In the genomic region with DNA sequence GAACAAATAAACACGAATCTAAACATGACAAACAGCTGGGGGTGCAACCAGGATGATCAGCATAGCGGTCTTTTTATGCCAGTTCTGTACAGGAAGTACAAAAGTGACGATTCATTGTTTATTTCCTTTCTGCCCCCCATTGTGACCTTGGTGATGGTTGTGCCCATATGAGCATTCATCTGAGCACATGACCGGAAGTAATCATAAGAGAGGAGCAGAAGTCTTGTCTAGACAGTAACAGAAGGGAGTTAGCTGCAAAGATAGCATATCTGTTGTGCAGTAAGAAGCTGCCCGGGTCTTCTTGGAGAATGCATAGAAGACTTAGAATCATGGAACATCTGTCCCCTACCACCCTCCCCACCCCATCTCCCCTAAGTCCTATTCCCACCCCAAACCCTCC, we compare ENCODE assay signal across 18 mouse cellular contexts. TPM values are rescaled to one million over a fixed set of nuclear protein-coding genes. Genes with fewer than 3 reads are reported as not detected.
DNase-seq lines count a peak whose midpoint lies in the region; ATAC-seq and TF ChIP-seq lines count a peak whose summit lies in the region.
"Had no signal": no experiment of that assay in that cellular context is flagged by ENCODE, and none has a peak within 500 bp of the region (broad histone marks: within the 10 kb centered on the region; RNA-seq: fewer than 3 reads in every experiment).

No protein-coding gene starts in this region.

- no peaks in the 10 kb centered on the region for H3K9me3 ChIP-seq in lung, postnatal 0 days (ENCODE audit: low read length)
- no peaks in the 10 kb centered on the region for H3K9me3 ChIP-seq in hindbrain, embryonic 12.5 days (replicated peaks)
- H3K9me3 ChIP-seq: forebrain, embryonic 10.5 days; lung, embryonic 15.5 days; neural tube, embryonic 13.5 days had no signal

- no peak overlapping the region for H3K4me2 ChIP-seq in lung, postnatal 0 days (replicated peaks; ENCODE audit: low read depth, low read length)
- H3K4me2 ChIP-seq in hindbrain, embryonic 12.5 days (replicated peaks), result no peak overlapping the region
- H3K4me2 ChIP-seq: lung, embryonic 15.5 days; neural tube, embryonic 13.5 days had no signal

- H3K36me3 ChIP-seq in lung, postnatal 0 days (ENCODE audit: insufficient read depth, low read length), result peaks cover 33% of the 10 kb centered on the region; the same call in 1 of the 2 replicates
- peaks cover 47% of the 10 kb centered on the region for H3K36me3 ChIP-seq in hindbrain, embryonic 12.5 days

- no peak for TF ChIP-seq EP300 in lung, postnatal 0 days (IDR thresholded peaks at IDR 0.05)

- ATAC-seq in lung, postnatal 0 days, result no peak; the same call in 1 of the 2 replicates
- peak; percentile 85 for ATAC-seq in CD4-positive, CD25-positive, alpha-beta regulatory T cell, adult 4 months
- peak; percentile 27 to 32; a peak in 1 of 4 replicates for ATAC-seq in hematopoietic stem cell, adult 5-6 weeks (replicated peaks in 1 of 2; ENCODE audit: insufficient read depth in 1 of 2, low FRiP score in 2 of 2, low TSS enrichment in 1 of 2, low read depth in 1 of 2, poor library complexity in 2 of 2, severe bottlenecking in 2 of 2)
- peak; percentile 68 for ATAC-seq in megakaryocyte-erythroid progenitor cell, adult 5-6 weeks (replicated peaks; ENCODE audit: low FRiP score, low TSS enrichment, poor library complexity, severe bottlenecking)
- no peak for ATAC-seq in hindbrain, embryonic 12.5 days (ENCODE audit: low FRiP score)

- TF ChIP-seq CTCF in lung, postnatal 0 days (IDR thresholded peaks at IDR 0.05), result no peak

- no peak overlapping the region for H3K27ac ChIP-seq in lung, postnatal 0 days (ENCODE audit: low read length)
- H3K27ac ChIP-seq in hindbrain, embryonic 12.5 days, result no peak overlapping the region
- H3K27ac ChIP-seq: forebrain, embryonic 10.5 days; lung, embryonic 15.5 days; neural tube, embryonic 13.5 days had no signal

- peak; percentile 3 for DNase-seq in lung, postnatal 36 days
- no peak for DNase-seq in lung, postnatal 0 days (ENCODE audit: low spot score)
- DNase-seq in adrenal gland, postnatal 25 days, result no peak
- no peak for DNase-seq in testis, postnatal 10 days (ENCODE audit: low spot score)
- DNase-seq: cerebellum, adult 9-11 months; heart, adult 18-20 months; heart, postnatal 14 days; kidney, adult 2 months; layer of hippocampus, adult 9-11 months; midbrain, embryonic 14.5 days had no signal

- H3K27me3 ChIP-seq in lung, postnatal 0 days (replicated peaks; ENCODE audit: insufficient read depth, low read length), result no peaks in the 10 kb centered on the region
- no peaks in the 10 kb centered on the region for H3K27me3 ChIP-seq in hindbrain, embryonic 12.5 days
- H3K27me3 ChIP-seq: lung, embryonic 15.5 days; neural tube, embryonic 13.5 days had no signal

- H3K4me1 ChIP-seq in lung, postnatal 0 days (ENCODE audit: insufficient read depth, low read depth, low read length), result no peaks in the 10 kb centered on the region
- H3K4me1 ChIP-seq in hindbrain, embryonic 12.5 days, result no peaks in the 10 kb centered on the region; the same call in 1 of the 2 replicates
- H3K4me1 ChIP-seq: lung, embryonic 15.5 days; neural tube, embryonic 13.5 days had no signal

- H3K9ac ChIP-seq in lung, postnatal 0 days (replicated peaks; ENCODE audit: low read depth), result no peak overlapping the region
- no peak overlapping the region for H3K9ac ChIP-seq in hindbrain, embryonic 12.5 days
- H3K9ac ChIP-seq: lung, embryonic 15.5 days; neural tube, embryonic 13.5 days had no signal

- WGBS in lung, postnatal 0 days, result 61% methylated on average over 5 of the region's 5 CpGs
- WGBS in hindbrain, embryonic 12.5 days, result 86% methylated on average over 5 of the region's 5 CpGs

- no peak overlapping the region for H3K4me3 ChIP-seq in lung, postnatal 0 days (ENCODE audit: low read depth, low read length)
- H3K4me3 ChIP-seq in hindbrain, embryonic 12.5 days, result no peak overlapping the region
- H3K4me3 ChIP-seq: forebrain, embryonic 10.5 days; lung, embryonic 15.5 days; neural tube, embryonic 13.5 days had no signal

RNA-seq across cellular contexts. Expression of a gene that starts 19.0 kb away (rescaled TPM):
- polyA plus RNA-seq in lung, postnatal 0 days (2015; fragmentation: Nextera tagmentation; extraction: Ambion mirVana), result 21.3 and 22.4 TPM in 2 replicates
- 10 to 100 TPM; 31.4 to 62.3 TPM for polyA plus RNA-seq in CD4-positive, CD25-positive, alpha-beta regulatory T cell, adult 4 months (2017; shearing (Covaris generic))
- 40.4 and 46.0 TPM in 2 replicates for total RNA-seq in hematopoietic stem cell, adult 5-6 weeks (2017)
- 42.2 and 49.4 TPM in 2 replicates for total RNA-seq in megakaryocyte-erythroid progenitor cell, adult 5-6 weeks (2014; fragmentation: Nextera tagmentation)
- total RNA-seq in megakaryocyte-erythroid progenitor cell, adult 5-6 weeks (2017), result 20.9 and 28.2 TPM in 2 replicates
- polyA plus RNA-seq in hindbrain, embryonic 12.5 days (2016; fragmentation: Nextera tagmentation; extraction: Ambion mirVana), result 24.7 and 29.7 TPM in 2 replicates
- 55.9 and 66.4 TPM in 2 replicates for total RNA-seq in adrenal gland, postnatal 25 days (2021)

RNA-seq across cellular contexts. Expression of a gene that starts 59.5 kb away (rescaled TPM):
- 0.83 and 1.0 TPM in 2 replicates for polyA plus RNA-seq in lung, postnatal 0 days (2015; fragmentation: Nextera tagmentation; extraction: Ambion mirVana)
- polyA plus RNA-seq in CD4-positive, CD25-positive, alpha-beta regulatory T cell, adult 4 months (2017; shearing (Covaris generic)), result 1 to 10 TPM; 2.7 to 3.0 TPM
- total RNA-seq in hematopoietic stem cell, adult 5-6 weeks (2017), result 5.8 and 7.2 TPM in 2 replicates
- 23.3 and 33.6 TPM in 2 replicates for total RNA-seq in megakaryocyte-erythroid progenitor cell, adult 5-6 weeks (2014; fragmentation: Nextera tagmentation)
- 21.0 and 34.2 TPM in 2 replicates for total RNA-seq in megakaryocyte-erythroid progenitor cell, adult 5-6 weeks (2017)
- polyA plus RNA-seq in hindbrain, embryonic 12.5 days (2016; fragmentation: Nextera tagmentation; extraction: Ambion mirVana), result 6.7 and 8.5 TPM in 2 replicates
- total RNA-seq in adrenal gland, postnatal 25 days (2021), result 0.94 and 1.1 TPM in 2 replicates
- total RNA-seq: left cerebral cortex, postnatal 36 days had no signal

RNA-seq across cellular contexts. Expression of a gene that starts 59.6 kb away (rescaled TPM):
- 40.4 and 42.1 TPM in 2 replicates for polyA plus RNA-seq in lung, postnatal 0 days (2015; fragmentation: Nextera tagmentation; extraction: Ambion mirVana)
- 10 to 100 TPM; 64.6 to 64.9 TPM for polyA plus RNA-seq in CD4-positive, CD25-positive, alpha-beta regulatory T cell, adult 4 months (2017; shearing (Covaris generic))
- 122 and 132 TPM in 2 replicates for total RNA-seq in hematopoietic stem cell, adult 5-6 weeks (2017)
- total RNA-seq in megakaryocyte-erythroid progenitor cell, adult 5-6 weeks (2014; fragmentation: Nextera tagmentation), result 60.1 and 69.0 TPM in 2 replicates
- total RNA-seq in megakaryocyte-erythroid progenitor cell, adult 5-6 weeks (2017), result 117 and 133 TPM in 2 replicates
- 91.8 and 94.5 TPM in 2 replicates for polyA plus RNA-seq in hindbrain, embryonic 12.5 days (2016; fragmentation: Nextera tagmentation; extraction: Ambion mirVana)
- 27.6 and 30.2 TPM in 2 replicates for total RNA-seq in adrenal gland, postnatal 25 days (2021)

Comparison
In these comparisons a context has a peak if more than half of its experiments do, and no peak if none do; other contexts are left out.
1. ATAC-seq: peak in CD4-positive, CD25-positive, alpha-beta regulatory T cell, adult 4 months (single experiment), hematopoietic stem cell, adult 5-6 weeks (2 of 2) and megakaryocyte-erythroid progenitor cell, adult 5-6 weeks (single experiment); none in lung, postnatal 0 days (single experiment) and hindbrain, embryonic 12.5 days (single experiment).